Mouse (Mus musculus) adrenal gland, postnatal 25 days (tissue): ENCODE measurements around the gene A130010J15Rik. TPM values are rescaled to one million over a fixed set of nuclear protein-coding genes. Genes with fewer than 3 reads are reported as not detected.
A peak's percentile ranks its signal among the peaks of the same experiment; 100 is the strongest.

Source experiments
- DNase-seq: peaks from one replicate; pipeline ENCODE4 v3.0.0; 2021; ENCODE audit warnings: mixed read lengths
- total RNA-seq: library from RNA; stranded (reverse); gene quantifications from 2 replicates; pipeline ENCODE4 v1.2.3, GENCODE M21; 2021

A130010J15Rik gene
- total RNA-seq, 1 experiment from 2014 or later = 4.9 TPM

DNA sequence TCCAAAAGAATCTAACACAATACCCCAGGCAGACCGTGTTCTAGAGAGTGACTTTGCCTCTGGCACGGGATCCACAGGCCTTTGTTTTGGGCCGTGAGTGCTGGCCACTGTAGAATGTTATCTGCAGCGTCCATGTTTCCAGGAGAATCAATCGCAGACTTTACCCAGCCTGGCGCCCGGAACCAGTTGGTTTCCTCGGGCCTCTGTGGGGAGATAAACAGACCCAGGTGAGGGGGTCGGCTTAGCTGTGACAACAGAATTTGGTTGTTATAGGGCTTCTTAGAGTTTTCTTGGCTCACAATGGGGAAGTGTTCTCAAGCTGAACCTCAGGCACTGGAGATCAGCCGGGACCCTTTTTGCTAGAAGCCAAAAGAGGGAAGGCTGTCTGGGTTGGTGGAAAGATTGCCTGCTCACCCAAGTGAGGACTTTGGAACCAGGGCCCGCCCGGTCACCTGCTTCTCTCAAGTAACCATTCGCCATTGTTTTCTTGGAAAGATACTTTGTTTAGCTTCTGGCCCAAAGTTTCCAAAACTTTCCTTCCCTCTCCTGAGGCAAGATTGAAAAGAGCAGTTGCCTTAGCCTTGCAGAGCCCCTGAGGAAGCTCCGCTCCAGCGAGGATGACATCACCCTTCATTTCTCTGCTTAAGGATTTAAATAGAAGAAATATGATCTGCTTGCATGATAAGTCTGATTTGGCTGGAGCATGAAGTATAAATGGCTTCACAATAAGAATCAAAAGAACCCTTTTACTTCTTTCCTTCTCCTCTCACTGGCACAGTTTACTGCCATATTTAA lies 11.3 kb upstream of the A130010J15Rik start:
- DNase-seq = no peak

DNA sequence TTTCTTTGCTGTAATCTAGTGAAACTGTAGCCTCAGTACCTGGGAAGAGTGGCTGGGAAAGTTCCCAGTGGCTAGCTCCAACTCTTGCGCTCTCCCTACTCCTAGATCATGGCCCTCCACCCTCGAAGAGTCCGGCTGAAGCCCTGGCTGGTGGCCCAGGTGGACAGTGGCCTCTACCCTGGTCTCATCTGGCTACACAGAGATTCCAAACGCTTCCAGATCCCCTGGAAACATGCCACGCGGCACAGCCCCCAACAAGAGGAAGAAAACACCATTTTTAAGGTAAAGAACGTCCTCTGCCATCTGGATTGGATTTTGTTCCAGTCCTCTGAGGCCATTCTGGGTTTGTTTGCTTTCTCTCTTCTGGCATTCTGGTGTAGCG lies 10.7 kb upstream of the A130010J15Rik start:
- no peak for DNase-seq

GRCm38 (mm10) chr1:193159163-193159562 lies 8.7 kb upstream of the A130010J15Rik start:
- DNase-seq = no peak

DNA sequence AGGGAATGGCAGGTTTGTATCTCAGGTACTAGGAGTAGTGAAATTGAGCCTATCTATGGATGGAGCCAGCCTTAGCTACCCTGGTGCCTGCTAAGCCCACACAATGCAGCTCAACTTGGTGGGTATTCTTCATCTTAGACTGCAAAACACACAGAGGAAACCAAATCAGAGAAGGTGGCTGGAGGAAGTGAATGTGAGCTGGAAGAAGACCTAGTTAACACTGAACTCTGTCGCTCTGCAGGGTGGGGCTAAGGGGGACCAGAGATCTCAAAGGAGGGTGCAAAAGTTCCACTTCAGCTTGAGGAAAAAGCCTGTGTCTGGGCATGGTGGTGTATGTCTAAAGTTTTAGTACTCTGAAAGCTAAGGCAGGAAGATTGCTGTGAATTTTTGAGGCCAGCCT lies 8.2 kb upstream of the A130010J15Rik start:
- no peak for DNase-seq

- peak; percentile 46 for DNase-seq
These were observed 7.4 kb upstream of the A130010J15Rik start for GRCm38 (mm10) chr1:193160317-193161032.

DNA sequence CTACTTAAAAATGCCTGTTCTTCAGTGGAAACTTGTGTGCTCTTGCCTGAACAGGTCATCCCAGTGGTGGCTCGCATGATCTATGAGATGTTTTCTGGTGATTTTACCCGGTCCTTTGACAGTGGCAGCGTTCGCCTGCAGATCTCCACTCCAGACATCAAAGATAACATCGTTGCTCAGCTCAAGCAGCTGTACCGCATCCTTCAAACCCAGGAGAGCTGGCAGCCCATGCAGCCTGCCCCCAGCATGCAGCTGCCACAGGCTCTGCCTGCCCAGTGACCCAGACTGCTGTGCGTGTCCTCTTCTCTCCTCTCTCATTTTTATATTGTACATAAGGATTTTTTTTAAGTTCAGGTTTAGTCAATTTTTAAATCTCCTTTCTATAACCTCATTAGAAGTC lies 1.4 kb downstream of the A130010J15Rik start:
- no peak for DNase-seq

DNA sequence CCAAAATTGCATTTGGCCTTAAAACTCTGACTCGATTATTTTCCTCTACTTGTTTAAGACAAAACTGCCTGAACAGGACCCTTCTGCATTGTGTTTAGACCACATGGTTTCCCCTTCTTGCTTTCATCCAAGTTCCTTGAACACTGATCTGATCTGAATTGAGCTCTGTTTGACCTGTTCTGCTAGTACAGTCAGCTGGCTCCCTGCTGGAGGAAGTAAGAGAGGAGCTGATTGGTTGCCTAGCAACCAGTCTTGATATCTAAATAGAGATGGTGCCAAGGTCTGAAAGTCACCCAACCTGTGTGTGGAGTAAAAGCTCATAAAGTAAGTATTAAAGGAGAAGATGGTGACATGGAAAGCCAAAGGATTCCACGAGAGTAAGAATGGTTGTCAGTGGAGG lies 2.0 kb downstream of the A130010J15Rik start:
- no peak for DNase-seq

GRCm38 (mm10) chr1:193172991-193173809 lies 5.4 kb downstream of the A130010J15Rik start:
- peak; percentile 92 for DNase-seq

- DNase-seq = no peak
These were observed 5.9 kb downstream of the A130010J15Rik start for GRCm38 (mm10) chr1:193173810-193174129.

DNA sequence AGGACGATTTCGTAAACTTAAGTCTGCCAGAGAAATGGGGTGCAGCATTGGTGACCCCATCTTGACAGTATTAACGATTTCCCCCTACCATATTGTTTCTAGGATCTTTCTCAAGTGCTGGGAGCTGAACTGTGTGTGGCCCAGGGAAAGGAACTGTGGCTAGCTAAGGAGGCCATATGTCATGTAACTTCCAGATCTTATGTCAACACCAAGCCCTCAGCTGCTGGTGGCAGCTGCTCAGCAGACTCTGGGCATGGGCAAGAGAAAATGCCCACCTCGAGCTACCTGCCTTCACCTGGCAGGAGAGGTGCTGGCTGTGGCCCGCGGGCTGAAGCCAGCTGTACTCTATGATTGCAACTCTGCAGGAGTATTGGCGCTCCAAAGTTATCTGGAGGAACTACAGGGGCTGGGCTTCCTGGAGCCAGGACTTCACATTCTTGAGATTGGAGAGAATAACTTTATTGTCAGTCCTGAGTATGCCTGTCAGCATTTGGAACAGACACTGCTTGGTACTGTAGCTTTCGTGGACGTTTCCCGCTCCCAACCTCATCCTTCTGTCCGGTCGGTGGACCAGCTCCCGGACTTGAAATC lies 6.4 kb downstream of the A130010J15Rik start:
- DNase-seq = no peak

DNA sequence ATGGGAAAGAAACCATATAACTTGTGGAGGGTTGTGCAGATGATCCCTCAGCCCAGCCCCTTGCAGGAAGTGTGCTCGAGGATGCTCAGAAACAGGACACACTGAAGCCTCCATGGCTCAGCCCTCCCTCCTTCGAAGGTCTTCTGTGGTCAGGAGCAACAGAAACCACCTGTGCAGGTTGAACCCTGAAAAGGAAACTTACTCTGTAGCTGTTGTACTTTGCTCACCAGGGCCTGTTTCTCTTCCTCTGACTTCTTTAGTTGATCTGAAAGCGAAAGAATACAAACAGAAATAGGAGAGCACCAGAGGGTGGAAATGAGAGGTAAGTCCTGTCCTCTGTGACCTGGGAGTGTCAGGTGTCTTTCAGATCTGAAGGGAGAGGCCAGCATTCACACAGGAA lies 13.3 kb downstream of the A130010J15Rik start:
- DNase-seq = no peak

DNA sequence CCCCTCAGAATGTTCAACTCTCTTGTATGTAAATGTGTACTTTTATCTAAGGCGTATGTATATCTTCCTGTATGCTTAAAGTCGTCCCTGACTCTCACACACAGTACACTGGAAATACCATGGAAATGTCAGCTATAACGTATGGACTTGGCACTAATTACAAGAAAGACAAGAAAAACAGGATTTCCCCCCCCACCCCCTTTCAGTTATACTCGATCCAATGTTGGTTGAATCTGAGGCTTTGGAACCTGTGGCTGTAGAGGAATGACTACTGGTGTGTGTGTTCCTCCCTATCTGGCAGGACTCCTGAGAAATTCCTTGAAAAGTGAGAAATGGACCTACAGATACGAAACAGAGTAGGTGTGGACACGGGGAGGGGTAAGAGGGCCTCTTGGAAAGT lies 20.4 kb downstream of the A130010J15Rik start:
- no peak for DNase-seq

GRCm38 (mm10) chr1:193189151-193189621 lies 21.3 kb downstream of the A130010J15Rik start:
- DNase-seq = no peak

DNA sequence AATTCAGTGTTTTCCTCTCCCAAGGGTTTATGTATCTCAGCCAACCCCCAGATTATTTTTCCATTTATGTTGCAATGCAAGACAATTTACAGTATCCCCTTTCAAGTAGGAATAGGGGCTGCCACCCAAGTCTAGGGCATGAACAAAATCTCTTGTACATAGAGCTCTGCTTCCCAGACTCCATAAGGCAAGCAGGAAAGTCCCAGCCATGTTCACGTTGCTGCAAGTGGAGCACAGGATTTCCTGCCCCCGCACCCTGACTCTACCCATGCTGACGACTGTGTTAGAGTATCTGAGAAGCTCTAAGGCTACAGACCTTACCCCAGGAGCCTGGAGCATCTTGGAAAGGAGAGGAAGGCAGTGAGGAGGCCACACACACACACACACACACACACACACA lies 21.9 kb downstream of the A130010J15Rik start:
- no peak for DNase-seq

GRCm38 (mm10) chr1:193191675-193192283 lies 23.9 kb downstream of the A130010J15Rik start:
- no peak for DNase-seq

- DNase-seq = no peak
These were observed 26.7 kb downstream of the A130010J15Rik start for GRCm38 (mm10) chr1:193194416-193195140.

DNA sequence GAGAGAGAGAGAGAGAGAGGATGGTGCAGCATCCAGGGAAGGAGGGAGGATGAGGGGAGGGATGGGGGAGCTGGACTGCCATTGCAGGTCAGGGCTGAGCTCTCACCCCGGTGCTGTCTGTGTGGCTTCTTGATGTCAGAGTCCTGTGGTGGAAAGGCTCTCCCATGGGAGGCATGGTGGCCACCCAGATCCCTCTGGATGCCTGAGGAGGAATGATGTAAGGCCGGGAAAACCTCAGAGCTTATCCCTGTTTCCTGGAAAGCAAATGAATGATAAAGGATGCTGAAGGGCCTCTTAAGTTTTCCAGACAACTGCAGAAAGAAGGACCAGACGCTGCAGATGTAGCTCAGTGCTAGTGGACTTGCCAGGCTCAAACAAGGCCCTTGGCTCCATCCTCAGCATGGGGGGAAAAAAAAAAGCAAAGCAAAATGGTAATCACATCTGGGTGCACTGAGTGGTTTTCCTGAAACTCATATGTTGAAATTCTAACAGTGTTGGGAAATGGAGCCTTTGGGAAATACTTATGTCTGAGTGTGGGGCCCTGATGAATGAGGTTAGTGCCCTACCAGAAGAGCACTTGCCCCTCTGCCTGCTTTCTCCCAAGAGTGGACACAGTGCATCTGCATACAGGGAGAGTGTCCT lies 27.4 kb downstream of the A130010J15Rik start:
- no peak for DNase-seq

DNA sequence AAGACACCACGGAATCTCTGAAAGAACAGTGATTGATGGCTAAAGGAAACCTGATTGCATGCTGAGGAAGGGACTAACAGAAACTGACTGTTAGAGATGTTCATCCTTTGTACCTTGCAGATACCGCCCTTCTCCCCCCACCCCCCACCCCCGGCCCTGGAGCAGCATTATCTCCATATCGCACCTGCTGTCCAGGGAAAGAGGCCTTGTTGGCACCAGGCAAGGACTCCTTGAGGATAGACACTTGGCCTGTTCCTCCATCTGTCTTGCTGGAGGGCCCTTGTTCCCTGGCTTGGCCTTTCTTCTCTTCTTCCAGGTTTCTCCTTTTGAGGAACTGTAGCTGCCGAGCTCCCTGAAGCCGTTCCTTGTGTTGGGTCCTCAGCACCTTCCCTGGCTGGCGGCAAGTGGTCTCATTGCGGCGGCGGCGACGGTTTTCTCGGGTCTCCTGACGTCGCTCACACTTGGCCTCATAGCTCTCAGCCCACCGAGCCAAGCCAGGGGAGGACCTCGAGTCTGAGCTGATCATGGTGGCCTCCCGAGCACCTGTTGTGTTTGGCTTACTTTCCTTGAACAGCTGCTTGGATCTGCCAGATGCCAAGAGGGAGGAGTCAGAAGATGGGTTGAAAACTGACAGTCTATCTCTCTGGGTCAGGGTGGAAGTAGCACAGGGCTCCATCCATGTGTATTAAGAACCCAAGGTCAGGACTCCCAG lies 29.8 kb downstream of the A130010J15Rik start:
- no peak for DNase-seq

- DNase-seq = no peak
These were observed 30.5 kb downstream of the A130010J15Rik start for GRCm38 (mm10) chr1:193198312-193198711.
